Mouse (Mus musculus) adrenal gland, postnatal 4 days (tissue): ENCODE measurements around the gene Phox2a. TPM values are rescaled to one million over a fixed set of nuclear protein-coding genes. Genes with fewer than 3 reads are reported as not detected.

Experiments used
- total RNA-seq, 2 experiments: library from RNA; stranded (reverse); gene quantifications; 2 replicates each; pipeline ENCODE4 v1.2.3; 2021

Phox2a gene
- total RNA-seq, 2 experiments from 2014 or later = 56.2 to 66.9 TPM

Other genes with a start within 250 kb of the Phox2a start
- under 1 TPM in 1 of 2 experiments, not detected in 1; 0.11 TPM for gene Art2b, start 232.7 kb upstream of the Phox2a start, total RNA-seq
- gene Clpb, start 154.7 kb upstream of the Phox2a start, total RNA-seq = 10 to 100 TPM; 47.3 to 51.0 TPM
- gene Inppl1, start 19.9 kb downstream of the Phox2a start, total RNA-seq = 100 to 1,000 TPM in 1 of 2 experiments, 10 to 100 TPM in 1; 89.5 to 100 TPM
- gene Folr2, start 38.9 kb downstream of the Phox2a start, total RNA-seq = 1 to 10 TPM; 2.8 to 3.0 TPM
- 10 to 100 TPM; 34.3 to 35.5 TPM for gene Anapc15, start 45.4 kb downstream of the Phox2a start, total RNA-seq
- 10 to 100 TPM in 1 of 2 experiments, 1 to 10 TPM in 1; 1.9 to 29.1 TPM for gene Folr1, start 52.5 kb downstream of the Phox2a start, total RNA-seq
- 100 to 1,000 TPM; 101 to 116 TPM for gene Lamtor1, start 87.6 kb downstream of the Phox2a start, total RNA-seq
- gene Tomt, start 88.0 kb downstream of the Phox2a start, total RNA-seq = not detected
- 1 to 10 TPM; 6.1 to 8.3 TPM for gene Lrrc51, start 115.6 kb downstream of the Phox2a start, total RNA-seq
- gene Numa1, start 115.8 kb downstream of the Phox2a start, total RNA-seq = 100 to 1,000 TPM; 179 to 203 TPM
- gene Il18bp, start 200.4 kb downstream of the Phox2a start, total RNA-seq = 10 to 100 TPM; 11.5 to 11.6 TPM
- 10 to 100 TPM; 31.9 to 33.3 TPM for gene Rnf121, start 247.2 kb downstream of the Phox2a start, total RNA-seq
- gene Xndc1, start 247.2 kb downstream of the Phox2a start, total RNA-seq = 10 to 100 TPM; 24.0 to 24.4 TPM
- gene Xntrpc, start 247.4 kb downstream of the Phox2a start, total RNA-seq = 1 to 10 TPM; 2.1 to 2.4 TPM